Mouse (Mus musculus) layer of hippocampus, adult 18-20 months (tissue): ENCODE data around the gene 1700011M02Rik. TPM values are rescaled to one million over a fixed set of nuclear protein-coding genes. Genes with fewer than 3 reads are reported as not detected.
"Not testable (repeated sequence)": the region's sequence is repeated elsewhere in the genome, so short reads cannot be mapped to it uniquely, and the experiment has no call there.

ENCODE experiments used
- DNase-seq, 2 experiments: peaks; one replicate each; pipeline ENCODE4 v3.0.0; 2022; ENCODE audit warnings: low spot score in 2 of 2
- long read RNA-seq: library from polyadenylated mRNA; stranded (forward); transcript quantifications from one replicate; pipeline ENCODE4 v2.0.0, GENCODE M21; 2021
- total RNA-seq, 2 experiments: library from RNA; stranded (reverse); gene quantifications; 2 replicates each; pipeline ENCODE4 v1.2.3; 2021

Gene 1700011M02Rik
- not detected for total RNA-seq
- long read RNA-seq: 0 reads

DNA sequence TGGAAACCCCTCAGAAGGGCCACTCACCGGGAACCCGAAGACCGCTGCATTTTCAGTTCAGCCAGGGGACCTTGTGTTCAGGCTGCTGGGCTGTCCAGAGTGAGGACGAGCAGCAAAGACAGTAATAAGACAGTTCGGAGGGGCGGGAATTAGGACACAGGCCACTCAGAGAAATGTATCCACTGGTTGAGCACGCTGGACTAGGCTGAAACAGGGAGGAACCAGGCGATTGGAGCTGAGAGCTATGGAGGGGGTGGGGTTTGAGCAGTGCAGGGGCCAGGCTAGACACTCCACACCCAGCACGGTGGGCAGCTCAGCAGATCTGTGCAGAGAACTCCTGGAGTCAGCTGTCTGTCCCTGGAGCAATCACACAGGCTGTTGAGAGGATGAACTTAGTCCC lies at the start of gene 1700011M02Rik, which contains the start of gene Dmrtc1a:
Gene 1700011M02Rik (plus strand): TSS at position 319 of the 400 bp plus-strand sequence.
Gene Dmrtc1a (minus strand): TSS at position 101 of the 400 bp plus-strand sequence.
- DNase-seq: not testable (repeated sequence)

DNA sequence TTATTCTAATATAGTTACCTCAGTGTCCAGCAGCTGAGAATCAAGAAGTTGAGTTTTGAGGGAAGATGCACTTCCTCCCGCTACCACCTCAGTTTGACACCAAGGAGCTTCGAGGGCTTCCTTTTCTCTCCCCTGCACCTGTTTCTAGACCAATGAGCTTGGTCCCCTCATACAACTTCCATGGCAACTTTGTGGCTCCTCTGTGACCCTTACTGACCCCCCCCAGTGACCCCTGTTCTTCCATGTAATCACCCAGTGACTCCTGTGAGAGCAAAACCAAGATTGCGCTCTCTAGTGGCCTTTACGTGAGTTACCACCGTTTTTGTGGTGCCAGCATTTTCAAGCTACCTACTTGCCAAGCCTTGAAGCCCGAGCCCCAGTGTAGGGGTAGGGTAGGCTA lies 40.8 kb upstream of the 1700011M02Rik start, which contains the start of gene 1700031F05Rik:
Gene 1700031F05Rik (minus strand): TSS at position 101 of the 400 bp plus-strand sequence.
- no peak for DNase-seq

DNA sequence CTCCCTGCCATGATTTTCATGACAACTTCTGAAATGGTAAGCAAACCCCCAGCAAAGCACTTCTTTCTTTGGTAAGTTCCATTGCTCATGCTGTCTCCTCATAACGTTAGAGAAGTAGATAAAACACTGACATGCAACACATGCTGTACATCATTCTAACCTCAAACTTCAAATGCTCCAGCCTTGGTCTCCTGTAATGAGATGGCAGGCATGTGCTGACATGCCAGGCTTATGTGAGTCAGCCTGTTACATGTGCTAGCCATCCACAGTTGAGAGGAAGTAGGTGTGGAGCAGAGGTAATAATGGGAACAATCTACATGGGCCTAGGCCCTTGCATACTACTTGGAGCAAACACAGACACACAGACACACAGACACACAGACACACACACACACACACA lies 6.1 kb downstream of the 1700011M02Rik start:
- DNase-seq: not testable (repeated sequence)

DNA sequence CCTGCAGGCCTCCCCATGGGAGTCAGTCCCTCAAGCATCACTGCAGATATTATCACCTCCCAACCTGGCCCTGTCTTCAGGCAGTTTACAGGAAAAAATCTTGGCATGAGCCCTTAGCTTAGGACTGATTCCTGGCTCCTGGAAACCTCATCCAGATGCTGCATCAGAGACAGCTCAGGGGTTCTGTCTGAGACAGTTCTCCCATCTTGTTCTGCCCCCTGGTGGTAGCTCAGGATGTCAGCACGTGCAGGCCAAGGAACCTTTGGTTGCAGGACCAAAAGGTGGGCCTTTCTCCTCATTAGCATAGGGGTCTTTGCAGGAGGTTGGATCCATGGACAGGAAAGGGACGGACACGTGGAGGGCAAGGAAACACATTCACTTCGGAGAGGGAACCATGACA lies 18.0 kb downstream of the 1700011M02Rik start:
- DNase-seq: peak in 1 of 2 experiments; percentile 32

DNA sequence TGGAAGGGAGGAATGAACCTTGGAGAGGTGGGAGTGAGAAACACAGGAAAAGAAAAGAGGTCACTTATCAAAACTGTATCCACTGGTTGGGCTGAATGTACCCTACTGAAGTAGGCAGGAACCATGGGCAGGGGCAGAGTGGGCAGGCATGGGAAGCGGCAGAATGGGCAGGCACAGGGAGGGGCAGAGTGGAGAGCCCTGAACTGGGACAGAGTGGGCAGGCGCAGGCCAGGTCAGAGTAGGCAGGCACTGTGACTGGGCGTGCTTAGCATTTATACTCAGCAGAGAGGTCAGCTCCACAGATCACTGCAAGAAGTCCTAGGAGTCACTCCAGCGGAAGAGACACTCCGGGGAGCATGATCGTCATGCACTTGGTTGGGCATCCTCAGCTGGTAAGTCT lies 19.4 kb downstream of the 1700011M02Rik start, which contains the start of gene 1700018G05Rik:
Gene 1700018G05Rik (plus strand): TSS at position 301 of the 400 bp plus-strand sequence.
- not testable (repeated sequence) for DNase-seq

DNA sequence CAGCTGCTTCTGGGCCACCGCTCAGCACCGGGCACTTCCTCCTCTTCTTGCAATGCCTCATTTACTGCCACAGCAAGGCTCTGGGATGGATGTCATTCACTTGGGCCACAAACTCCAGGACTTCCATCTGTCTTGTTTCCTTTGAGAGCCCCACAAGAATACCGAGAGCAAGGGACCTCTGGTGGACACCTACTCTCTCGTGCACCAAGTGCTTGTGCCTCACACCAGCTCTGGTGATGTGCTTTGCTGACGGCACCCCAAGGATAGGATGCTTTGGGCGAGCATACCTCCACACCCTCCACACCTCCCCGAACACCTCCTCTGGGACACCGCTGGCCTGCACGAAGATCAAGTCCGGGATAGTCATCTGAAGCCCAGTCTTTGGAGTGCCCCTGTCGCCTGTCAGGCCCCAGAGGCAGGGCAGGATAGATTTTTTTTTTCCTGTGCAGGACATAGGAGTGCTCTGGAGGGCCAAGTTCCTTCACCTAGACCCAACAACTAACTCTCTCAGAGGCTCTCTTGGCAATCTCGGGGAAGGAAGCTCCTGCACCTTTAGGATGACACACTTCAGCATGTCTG lies 24.4 kb downstream of the 1700011M02Rik start:
- DNase-seq: no peak

DNA sequence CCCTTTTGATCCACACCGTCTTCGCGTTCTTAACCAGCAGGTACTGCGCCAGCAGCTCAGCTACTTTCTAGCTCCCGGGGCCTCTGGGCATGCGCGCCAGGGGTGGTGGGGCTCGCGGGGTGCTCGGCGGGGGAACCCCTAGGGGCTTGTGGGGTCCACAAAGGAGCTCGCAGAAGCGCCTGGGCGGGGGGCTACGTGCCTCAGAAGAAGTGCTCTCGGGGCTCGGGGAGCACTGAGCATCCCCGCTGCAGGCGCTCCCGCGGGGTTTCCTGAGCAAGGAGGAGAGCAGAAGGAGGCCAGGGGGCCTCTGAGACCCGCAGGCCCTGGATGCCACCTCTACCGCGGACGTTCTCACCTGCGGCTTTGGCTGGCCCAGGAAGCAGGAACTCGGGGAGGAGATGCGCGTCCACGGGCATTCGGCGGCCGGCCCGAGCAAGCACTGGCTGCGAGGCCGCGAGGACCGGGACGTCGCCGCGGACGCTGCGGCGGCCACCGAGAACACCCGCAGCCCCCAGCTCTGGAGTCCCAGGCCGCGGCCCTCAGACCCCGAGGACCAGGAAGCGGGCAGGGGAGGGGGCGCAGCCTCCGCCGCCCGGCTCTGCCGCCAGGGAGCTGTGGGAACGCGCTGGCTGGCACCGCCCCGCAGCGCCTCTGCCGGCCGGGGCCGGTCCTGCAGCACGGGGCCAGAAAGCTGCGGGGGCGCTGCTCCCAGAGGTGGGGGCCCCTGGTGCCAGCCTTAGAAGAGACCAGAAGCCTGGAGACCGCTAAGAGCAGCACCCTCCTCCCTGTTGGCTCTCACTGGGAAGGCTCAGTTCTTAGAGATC lies 25.1 kb downstream of the 1700011M02Rik start:
- peak; percentile 48 to 75 for DNase-seq

DNA sequence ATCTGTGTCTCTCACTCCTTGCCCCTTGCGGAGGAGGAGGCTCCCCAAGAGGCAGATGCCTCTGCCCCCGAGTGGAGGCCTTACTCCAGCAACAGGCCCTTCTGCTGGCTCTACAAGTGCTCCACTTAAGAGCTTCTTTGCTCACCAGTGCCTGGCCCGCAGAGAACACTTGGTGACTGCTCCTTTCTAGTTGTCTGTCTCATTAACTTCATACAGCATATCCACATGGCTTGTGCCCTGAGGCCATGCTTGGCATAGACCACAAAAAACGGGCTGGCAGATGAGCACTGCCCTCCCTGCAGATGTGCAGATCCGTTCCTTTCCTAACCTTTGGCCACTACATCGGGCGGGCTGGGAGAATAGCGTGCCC lies 25.7 kb downstream of the 1700011M02Rik start:
- DNase-seq: no peak

DNA sequence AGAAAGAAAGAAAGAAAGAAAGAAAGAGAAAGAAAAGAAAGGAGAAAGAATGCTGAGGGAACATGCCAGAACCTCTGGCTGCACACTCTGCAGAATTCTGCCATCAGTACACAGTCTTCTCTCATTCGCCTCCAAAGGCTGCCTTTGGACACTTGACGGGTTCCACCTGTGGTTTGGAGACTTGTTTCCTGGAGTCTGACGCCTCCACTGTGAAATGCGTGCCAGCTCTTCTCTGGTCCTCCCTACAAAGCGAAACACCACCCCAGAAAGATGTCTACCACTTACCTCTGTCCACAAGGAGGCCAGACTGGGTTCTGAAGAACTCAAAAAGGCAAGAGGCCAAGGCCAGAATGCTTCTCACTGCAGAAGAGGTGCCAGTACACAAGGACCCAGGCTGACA lies 28.0 kb downstream of the 1700011M02Rik start:
- no peak for DNase-seq

DNA sequence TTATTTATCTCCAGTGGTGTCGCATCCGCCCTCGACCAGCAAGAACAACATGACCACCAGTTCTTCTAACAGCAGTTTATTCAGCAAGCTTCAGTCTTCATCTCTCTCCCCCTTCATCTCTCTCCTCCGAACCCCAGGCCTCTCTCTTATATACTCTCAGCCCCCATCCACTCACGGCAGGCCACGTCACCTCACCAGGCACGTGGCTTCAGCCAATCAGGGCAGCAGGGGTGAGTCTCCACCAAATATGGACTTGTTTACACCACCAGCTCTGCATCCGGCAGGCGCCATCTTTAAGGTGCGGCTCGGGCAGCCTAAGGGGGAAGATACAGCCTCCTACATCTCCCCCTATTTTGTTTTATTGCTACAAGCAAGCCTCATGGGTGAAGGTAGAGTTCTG lies 41.4 kb downstream of the 1700011M02Rik start:
- peak in 1 of 2 experiments; percentile 25 for DNase-seq

DNA sequence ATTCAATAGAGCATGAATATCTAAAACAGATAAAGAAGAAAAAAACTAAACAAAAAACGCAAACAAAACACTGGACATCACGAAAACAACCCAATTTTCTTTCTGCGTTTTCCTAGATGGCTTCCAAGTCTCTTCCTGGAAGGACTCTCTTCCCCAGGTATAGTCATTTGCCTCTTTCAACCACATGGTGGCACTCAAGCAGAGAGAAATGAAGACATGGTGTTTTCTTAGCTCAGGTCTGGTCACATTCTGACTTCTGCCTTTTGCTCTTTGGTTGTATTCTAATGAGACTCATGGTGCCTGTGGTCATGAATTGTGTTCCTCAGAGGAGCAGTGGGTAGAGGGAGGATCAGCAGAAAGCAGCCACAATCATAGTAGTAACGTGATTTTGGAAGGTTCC lies 50.2 kb downstream of the 1700011M02Rik start:
- peak in 1 of 2 experiments; percentile 44 for DNase-seq

Other genes with a start within 250 kb of the 1700011M02Rik start
- gene Gm3880, start 221.9 kb upstream of the 1700011M02Rik start, total RNA-seq: not detected
- not detected for gene Gm9112, start 201.3 kb upstream of the 1700011M02Rik start, total RNA-seq
- not detected for gene Dmrtc1b, start 201.0 kb upstream of the 1700011M02Rik start, total RNA-seq
- not detected for gene Dmrtc1c1, start 105.9 kb upstream of the 1700011M02Rik start, total RNA-seq
- not detected for gene Dmrtc1c2, start 54.3 kb upstream of the 1700011M02Rik start, total RNA-seq
- not detected for gene 1700031F05Rik, start 40.9 kb upstream of the 1700011M02Rik start, total RNA-seq
- gene Dmrtc1a, start 218 bp upstream of the 1700011M02Rik start, total RNA-seq: 1 to 10 TPM; 5.7 to 7.0 TPM
- gene 1700018G05Rik, start 19.5 kb downstream of the 1700011M02Rik start, total RNA-seq: not detected